Mouse (Mus musculus) lung, postnatal 10 days (tissue): ENCODE measurements around the gene Wdr25.
A peak's percentile ranks its signal among the peaks of the same experiment; 100 is the strongest.

Experiments used
- DNase-seq: peaks from one replicate; pipeline ENCODE4 v3.0.0; 2021

Gene Wdr25

DNA sequence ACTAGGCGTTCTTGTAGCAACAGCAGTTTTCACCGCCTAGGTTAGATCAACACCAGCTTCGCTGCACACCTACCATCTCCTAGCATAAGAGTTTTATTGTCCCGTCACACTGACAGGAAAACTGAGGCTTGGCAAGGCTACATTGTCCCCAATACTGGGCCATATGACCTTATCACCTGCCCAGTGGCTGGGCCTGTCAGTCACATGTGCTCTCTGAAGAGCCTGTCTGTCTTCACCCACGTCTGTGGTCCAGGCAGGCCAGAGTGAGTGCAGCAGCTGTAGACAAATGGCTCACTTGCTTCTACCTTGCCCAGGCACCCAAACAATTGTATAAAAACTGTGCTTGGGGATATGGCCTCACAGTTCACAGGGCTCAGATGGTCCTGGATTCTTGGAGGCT is 45.4 kb downstream of the Wdr25 start:
- DNase-seq = no peak

DNA sequence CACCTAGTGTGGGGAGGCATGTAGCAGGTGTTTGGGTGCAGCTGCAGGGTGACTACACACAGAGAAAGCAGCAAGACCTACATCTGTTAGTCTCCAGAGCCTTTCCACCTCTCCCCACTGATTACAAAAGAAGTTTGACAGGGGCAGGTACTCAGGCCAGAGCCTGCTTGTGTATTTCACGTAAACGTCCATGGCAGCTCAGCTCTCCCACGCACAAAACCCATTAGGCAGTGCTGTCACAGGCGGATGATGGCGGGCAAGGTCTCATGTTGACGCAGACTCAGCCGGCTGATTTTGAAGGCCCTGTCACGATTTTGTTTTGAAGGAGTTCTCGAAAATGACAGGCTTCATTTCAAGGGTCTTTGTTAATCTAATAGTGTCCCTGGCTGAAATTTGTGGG is 45.9 kb downstream of the Wdr25 start:
- DNase-seq = no peak

DNA sequence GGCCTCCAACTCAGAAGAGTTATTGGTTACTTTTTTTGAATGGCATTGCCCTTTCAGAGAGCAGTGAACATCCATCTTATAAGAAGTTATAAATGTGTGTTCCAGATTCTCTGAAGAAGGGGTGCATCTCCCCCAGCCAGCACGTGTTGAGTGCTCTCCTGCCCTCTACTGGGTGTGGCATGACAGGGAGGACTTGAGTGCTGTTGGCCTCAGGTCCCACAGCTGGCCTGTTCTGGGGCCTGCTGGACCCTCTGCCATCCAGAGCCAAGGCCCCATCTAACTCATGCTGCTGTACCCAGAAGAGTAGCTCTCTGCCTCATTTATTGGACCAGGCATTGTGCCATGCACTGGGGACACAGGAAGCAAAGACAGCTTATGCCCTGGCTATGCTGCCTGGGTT is 46.8 kb downstream of the Wdr25 start:
- DNase-seq = no peak

DNA sequence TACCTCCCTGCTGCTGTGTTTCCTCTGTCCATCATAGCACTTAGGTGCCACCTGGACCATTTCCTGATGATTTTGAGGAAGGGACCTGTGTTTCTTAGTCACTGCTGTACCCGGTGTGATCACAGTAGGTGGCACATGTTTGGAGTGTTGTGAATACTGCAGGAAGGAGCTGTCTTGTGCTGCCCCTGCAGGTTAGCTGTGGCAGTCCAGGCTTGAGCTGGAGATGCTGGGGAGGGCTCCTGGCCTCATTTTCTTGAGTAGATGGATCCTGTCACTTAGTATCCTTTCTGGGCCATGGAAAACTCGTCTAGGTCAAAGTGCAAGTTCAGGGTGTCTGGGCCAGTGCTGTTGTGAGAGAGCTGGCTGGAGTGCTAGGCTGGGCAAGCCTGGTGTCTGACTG is 47.9 kb downstream of the Wdr25 start:
- no peak for DNase-seq

DNA sequence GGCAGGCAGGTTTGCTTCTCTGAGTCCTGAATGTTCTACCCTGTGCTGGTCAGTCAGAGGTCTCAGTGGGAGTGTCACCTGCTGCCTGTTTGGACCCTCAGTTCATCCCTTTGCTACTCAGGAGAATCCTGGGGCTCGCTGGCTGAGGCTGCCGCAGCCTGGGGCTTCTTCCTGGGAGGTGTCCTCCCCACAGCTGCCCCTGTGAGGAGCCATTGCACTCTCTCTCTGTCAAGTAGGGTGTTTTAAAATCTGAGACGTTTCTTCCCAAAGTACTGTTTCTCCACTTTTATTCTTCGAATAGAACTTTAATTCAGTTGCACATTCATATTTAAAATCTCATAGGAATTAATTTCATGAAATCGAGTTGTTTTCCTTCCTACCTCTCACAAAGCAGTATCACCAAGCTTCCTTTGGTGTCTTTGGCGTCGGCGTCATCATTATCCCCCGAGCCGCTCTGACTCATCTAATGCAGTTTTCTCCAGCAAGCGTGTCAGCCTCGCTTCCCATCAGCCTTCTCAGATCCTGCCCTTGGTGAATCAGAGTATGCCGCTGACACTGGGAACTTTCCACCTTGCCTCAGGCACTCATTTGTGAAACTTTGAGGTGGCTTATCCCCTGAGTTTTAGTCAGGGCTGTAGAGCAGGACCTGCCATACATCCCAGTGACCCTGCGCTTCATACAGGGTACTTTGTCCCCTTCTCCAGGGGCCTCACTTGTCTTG is 48.9 kb downstream of the Wdr25 start:
- DNase-seq = no peak

DNA sequence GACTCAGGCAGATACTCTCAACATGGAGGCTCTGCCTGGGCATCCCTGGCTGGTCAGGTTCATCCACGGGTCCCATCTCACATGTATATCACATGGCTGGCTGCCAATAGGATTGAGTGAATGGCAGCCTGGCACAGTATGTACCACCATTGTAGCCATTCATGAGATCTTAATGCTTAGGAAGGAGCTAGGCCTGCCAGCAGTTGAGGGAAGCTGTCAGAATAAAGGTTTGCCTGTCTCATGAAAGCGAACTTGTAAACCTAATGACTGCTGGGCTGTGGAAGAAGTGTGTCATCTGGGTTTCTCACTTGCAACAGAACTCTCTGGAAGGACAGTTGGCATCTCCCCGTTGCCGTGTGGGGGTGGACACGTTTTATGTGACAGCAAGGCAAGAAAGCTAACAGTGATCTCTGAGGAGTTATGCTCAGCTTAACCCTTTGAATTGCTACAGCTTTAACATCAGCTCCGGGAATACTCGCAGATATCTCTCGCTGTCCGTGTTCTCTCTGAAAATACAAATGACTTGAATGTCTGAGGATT is 59.6 kb downstream of the Wdr25 start:
- no peak for DNase-seq

DNA sequence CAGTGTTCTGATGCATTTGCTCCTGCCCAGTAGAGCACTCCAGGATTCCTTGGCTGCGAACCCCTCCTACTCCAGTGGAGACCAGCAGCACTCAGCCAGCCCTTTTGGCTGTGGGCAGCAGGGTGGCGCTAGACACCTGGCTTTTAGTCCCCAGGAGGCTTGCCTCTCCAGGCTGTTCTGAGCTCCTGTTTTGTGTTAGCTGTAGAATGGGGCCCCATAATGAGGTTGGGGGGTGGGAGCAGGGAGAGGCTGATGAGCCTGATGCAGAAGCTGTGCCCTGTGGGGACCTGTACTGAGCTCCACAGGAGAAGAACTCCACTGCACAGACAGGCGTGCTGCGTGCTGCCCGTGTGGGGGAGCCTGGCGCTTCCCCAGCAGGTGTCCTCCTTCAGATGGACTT is 60.4 kb downstream of the Wdr25 start:
- DNase-seq = peak; percentile 16

DNA sequence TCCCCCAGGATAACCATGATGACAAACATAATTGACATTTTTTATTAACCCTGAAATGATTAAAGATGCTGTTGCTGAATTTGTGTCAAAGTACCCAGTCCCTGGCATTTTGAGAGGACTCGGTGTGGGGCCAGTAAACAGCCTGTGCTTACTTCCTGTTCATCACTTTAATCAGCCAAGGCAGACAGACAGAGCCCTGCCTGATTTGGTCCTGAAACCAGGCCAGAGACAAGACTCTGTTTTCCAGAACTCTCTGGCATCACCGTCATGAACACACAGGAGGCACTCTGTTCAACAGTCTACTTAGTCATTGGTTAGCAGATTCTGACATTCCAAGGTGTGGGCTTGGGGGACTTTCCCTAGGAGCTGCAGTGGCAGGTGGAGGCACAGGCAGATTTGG is 61.0 kb downstream of the Wdr25 start:
- no peak for DNase-seq

DNA sequence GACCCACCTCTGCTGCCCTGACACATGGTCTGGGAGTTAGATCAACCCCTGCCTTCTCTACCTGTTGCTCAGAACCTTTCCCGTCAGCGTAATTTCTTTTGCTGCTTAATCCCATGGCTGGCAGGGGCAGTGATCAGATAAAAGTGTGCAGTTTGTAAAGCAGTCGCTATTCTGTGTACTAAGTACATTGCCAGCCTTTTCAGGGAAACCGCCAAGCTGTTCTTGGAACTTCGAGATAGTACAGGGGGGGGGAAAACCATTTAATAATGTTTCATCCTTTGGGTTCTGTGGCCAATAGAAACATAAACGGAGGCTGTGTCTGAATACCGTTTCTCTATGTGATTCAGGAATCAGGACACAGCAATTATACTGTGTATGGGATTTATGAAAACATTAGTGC is 65.1 kb downstream of the Wdr25 start:
- DNase-seq = no peak

DNA sequence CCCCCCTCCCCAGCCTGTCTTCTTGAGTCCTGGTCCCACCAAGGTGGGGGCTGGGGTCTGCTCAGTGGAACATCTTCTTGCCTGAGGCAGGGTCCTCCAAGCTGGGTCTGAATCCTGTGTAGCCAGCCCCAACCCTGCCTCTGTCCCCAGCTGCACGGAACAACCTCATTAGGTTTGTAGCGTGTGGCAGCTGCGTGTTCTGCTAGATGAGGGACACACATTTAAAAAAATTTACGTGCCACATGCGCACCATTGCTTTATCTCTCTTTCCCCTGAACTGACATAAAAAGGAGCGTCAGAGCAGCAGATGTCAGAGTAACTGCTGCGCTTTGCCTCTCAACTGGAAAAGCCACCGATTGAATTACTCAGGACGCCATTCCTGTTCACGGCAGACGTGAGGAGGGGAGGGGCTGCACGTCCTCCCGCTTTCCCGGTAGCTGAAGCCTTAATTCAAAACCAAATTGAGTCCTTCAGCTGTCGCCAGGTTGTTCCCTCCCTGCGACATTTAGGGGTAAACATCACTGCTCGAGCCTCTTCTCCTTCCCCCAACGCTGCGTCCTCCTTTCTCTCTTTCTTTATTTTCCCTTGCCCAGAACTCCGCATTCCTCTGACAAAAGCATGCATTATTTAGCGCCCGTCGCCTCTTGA is 65.7 kb downstream of the Wdr25 start:
- DNase-seq = no peak

DNA sequence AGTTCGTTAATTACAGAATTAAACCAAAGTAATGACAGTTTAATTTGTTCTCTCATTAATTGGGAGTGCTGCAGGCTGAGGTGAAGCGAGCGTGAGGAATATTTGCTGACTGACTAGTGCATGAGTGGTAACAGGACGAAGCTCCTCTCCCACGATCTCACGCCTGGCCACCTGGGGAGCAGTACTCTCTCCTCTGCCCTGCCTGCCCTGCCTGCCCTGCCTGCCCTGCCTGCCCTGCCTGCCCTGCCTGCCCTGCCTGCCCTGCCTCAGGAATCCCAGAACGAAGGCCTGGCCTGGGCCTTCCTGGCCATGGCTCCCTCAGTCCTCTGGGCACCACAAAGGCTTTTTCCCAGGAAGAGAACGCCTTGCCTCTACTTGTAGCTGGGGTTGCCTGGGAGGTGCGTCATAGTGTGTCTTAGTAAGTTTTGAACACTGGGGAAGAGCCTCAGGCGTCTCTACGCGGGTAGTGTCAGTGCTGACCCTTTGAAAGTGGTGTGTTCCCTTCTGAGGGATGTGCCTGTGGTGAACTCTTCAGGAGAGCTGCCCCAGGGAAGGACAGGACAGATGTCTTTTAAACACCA is 66.3 kb downstream of the Wdr25 start:
- no peak for DNase-seq

DNA sequence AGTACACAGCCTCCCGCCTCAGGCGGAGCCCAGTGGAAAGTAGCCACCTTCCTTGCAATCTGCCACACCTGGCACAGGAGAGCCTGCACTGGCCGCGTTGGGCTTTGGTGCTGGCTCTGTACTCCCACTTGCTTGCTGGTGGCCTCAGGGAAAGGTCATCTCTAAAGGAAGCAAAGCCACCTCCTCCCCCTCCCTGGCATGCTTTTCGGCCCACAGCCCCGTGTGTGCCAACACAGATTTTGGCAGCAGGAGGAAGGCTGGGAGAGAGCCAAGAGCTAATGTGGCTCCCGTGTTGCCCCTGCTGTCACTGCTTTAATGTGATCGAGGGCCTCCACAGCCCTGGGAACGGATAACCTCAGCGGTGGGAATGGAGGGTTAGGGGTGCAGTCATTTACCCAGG is 66.8 kb downstream of the Wdr25 start:
- DNase-seq = peak; percentile 31

DNA sequence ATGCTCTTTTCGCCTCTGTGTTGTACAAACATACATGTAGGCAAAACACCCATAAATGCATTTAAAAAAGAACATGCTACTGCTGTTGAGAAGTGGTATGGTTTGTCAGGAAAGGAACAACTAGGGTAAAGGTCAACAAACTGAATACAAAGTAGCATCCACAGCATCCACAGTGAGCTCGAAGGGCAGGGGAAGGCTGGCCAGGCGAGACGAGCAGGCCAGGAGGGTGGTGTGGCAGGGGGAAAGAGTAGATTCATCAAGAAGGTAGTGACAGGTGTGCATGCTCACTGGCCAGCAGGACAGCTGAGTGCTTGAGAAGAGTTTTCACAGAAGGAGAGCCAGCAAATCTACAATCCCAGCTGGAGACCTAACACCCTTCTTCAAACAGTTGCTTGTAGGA is 74.2 kb downstream of the Wdr25 start:
- DNase-seq = no peak

DNA sequence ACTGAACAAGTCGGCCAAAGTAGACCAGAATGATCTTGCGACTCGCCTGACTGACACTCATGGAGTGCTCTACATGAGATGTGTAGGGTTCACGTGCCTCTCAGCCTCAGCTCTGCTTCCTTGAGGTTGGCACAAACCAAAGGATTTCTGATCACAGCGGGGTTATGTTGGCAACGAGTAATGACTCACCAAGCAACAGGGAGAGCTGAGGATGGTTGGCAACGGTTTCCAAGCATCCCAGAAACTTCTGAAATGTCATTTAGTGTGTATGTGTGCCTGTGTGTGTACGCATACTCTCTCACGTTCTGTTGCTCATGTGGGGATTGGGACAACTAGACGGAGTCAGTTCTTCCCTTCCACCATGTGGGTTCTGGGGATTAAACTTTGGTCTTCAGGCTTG is 74.6 kb downstream of the Wdr25 start:
- no peak for DNase-seq

DNA sequence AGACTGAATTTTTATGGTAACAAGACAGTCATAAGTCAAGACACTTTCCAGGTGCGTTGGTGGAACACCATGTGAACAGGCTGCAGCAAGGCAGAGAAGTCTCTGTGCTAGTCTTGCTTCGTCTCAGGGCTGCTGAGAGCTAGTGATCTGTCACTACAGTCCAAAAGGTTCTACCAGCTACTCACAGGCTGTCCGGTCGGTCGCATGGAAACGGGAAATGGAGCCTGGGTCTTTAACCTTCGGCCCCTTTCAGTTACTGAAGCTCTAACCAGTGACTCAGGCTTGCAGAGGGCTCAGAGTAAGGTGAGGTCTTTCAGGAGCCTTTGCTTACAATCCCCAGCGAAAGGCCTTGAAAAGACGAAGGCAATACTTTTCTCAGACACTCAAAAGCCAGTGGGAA is 78.0 kb downstream of the Wdr25 start:
- no peak for DNase-seq

DNA sequence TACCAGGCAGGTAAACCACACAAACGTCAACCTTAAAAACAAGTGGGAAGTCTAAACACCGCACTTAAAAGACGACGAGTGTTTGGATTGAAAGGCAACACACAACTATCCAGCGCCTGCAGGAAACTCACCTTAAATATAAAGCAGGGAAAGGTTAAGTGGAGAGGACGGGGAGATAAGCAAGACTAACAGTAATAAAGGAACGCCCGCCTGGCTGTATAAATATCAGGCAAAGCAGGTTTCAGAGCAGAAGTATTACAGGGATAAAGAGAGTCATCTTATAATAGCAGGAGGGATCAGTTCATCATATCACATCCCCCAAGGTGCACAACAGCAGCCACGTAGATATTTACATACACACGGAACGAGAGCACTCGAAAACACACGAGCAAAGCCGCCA is 78.8 kb downstream of the Wdr25 start:
- no peak for DNase-seq

DNA sequence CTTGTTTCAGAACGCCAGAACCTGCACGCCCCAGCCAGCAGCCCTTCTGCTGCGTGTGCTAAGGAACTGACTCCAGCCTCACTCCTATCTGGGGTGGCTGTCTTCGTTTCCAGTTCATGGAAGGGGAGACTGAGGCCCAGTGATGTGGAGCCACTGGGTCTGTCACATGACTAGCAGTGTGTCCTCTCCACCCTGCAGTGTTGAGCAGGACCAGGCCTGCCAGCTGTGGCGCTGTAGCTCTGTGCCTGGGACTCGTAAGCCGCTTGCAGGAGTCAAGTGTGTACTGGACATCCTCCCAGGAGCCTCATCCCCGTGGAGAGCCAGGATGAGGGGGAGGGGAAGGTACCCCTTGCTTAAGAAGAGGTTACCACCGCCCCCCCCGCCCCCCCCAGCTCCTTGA is 86.5 kb downstream of the Wdr25 start:
- no peak for DNase-seq

DNA sequence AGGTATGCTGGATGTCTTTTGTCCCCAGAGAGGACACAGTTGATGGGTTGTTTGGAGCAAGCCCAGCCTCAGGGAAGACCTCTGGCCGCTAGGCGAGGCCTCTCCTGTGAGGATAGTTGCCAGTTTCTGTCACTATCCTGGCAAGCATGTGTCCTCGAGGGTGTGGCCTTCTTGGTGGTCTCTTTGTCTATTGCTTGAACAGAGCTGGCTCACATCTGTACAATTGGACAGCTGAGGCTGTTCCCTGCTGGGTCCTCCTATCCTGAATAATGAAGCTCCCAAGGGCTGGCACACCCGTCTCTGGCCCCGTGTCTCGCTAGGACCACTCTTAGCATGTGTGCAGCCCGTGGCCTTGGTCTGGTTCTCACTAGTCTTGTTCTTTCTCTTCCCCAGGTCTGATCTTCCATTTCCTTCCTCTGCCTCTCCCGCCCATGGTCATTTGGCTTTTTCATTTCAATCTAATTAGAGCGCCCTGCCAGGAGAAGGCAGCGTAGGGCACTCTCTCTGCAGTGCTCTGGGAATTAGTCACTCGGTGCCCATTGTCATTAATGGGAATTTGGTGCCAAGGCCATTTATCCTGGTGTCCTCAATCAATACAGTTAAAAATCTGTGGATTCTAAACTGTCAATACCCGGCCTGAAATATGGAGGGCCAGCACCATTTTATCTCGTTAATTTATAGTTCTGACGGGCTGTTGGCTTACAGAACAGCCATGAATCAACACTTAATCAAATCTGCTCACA is 88.7 kb downstream of the Wdr25 start:
- no peak for DNase-seq

DNA sequence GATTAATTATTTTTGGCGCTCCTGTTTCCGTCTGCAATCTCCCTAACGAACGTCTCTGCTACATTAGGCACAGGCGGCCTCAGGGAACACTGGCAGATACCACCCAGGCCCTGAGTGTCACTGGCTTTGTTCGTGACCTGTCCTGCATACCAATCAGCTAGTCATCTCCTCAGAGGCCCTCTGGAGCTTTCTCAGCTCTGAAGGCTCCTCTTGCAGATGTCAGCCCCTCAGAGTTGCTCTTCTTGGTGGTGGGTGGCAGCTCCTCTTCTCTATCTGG is 89.2 kb downstream of the Wdr25 start:
- DNase-seq = no peak

DNA sequence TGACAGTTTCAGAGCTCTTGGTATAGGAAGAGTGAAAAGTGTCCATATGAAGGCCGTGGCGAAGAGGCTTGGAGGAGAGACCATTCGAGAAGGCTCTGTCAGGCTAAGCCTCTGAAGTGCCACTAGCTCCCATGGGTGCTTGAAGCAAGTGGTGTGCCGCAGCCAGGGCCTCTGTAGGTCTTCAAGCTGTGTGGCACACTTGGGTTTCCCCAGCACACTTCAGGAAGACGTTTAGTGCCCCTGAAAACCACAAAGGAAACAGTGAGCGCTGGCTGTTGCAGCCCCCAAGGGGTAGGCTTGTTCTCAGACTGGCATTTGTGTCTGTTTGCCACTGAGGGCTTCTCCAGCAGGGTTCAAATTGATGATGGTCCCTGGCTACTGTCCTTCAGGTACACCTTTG is 90.1 kb downstream of the Wdr25 start:
- DNase-seq = no peak

DNA sequence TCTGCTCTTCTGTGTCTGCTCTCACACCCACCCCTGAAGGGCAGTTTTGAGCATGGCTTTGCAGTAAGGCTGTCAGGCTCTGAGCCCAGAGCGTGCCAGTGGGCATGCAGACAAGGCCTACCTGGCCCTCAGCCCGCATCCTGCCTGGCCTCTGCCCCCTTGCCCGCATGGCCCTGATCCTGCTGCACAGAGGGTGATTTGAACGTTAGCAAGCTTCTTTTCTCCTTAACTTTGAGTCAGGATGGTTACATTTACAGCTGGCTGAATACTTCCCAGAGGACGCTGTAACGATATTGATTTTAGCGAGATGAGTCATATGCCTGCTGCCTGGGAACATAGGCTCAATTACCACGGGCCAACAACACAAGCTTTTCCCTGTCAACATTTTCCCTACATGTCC is 91.0 kb downstream of the Wdr25 start:
- DNase-seq = no peak

DNA sequence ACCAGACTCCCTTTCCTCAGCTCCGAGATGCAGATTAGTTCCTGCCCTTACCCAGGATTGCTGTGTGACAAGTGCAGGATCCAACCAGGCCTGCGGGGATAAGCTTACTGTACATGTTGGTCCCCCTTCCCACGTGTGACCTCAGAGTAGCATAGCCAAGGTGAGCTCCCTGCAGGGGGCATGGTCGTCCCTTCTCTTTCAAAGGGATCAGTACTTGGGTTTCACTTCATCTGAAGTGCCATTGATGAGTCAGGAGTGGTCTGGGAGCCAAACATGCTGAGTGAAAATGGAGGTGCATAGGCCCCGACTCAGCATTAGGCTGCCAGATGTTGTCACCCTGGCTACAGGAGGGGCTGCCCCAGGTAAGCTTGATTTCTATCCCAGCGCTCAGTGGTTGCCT is 91.6 kb downstream of the Wdr25 start:
- DNase-seq = no peak

DNA sequence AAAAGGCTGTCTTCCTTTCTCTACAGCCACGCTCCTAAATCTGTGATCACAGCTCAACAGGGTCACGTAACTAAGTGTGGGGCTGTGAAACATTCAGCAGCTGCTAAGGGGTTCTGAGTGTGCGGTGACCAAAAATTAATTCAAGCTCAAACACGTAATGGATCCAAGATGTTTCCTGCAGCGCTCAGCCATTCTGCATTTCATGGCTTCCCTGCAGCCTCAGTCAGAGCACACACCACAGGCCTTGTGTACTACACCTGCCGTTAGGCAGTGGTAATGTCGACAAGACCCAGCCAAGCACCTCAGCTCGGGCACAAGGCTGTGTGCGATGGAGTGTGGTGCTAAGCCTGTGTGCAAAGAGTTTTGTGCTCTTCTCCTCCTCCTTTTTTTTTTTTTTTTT is 94.0 kb downstream of the Wdr25 start:
- DNase-seq = no peak

DNA sequence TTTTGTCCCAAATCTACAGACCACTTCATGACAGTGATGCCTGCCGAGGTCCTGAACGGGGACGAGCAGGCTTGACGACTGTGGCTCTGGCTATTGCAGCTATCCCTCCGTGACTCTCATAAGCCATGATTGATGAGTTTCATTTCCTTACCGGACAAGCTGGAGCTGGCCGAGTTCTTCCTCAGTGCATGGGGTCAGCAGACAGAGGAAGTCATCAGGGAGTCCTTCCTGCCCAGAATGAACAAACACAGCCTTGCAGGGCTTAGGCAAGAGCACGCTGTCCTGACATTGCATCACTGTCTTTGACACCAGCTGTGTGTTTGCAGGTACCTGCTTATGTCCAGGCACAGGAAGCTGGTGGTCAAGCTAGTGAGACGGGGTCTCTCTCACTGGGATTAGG is 97.0 kb downstream of the Wdr25 start:
- DNase-seq = peak; percentile 33
